Mouse (Mus musculus): ENCODE measurements at regions not wholly inside any gene's neighbourhood (a gene's known extent, or its start where the extent isn't known, plus 50 kb on each side); places are given as distances from the start of the nearest gene placed in this dataset.

DNA sequence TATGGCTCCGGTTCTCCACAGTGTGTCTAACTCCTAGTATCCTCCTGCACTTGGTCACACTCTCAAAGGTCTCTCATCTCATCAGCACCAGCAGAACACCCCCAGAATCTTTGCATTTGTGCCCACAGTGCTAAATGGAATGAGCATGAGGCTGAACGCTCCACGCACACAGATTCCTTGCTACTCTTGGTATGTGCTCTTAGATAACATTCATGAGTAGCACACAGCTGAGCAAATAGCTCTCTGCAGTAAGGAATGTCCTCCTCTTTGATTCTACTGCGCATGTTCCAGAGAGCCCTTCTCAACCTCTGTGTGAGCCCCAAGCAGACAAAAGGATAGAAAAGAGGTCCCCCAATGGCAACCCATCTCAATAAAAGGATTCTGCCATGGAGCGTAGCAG, 326.1 kb upstream of the Zfp637 start:
- no peak for DNase-seq

DNA sequence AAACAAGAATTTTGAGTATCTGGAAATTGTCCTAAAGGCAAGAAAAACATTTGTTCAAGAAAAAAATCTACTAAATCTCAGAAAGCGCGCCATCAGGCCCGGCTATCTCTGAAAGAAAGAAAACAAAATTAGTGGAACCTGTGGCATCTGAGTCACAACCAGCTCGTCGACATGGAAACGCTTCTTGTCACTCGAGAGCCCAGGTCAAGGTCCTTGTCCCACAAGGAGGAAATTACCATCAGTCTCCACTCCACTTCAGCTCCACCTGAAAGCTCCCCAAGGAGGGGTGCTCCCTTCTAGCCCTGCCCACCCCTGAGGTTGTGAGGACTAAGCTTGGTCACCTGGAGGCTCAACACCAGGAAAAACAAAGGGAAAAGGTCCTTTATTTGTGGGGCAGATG, 324.1 kb upstream of the Zfp637 start:
- DNase-seq = no peak

- no peak for DNase-seq
Measured at GRCm38 (mm10) chr6:117518939-117519338, 322.0 kb upstream of the Zfp637 start.

- DNase-seq = no peak
Measured at GRCm38 (mm10) chr6:117519466-117519865, 321.5 kb upstream of the Zfp637 start.

DNA sequence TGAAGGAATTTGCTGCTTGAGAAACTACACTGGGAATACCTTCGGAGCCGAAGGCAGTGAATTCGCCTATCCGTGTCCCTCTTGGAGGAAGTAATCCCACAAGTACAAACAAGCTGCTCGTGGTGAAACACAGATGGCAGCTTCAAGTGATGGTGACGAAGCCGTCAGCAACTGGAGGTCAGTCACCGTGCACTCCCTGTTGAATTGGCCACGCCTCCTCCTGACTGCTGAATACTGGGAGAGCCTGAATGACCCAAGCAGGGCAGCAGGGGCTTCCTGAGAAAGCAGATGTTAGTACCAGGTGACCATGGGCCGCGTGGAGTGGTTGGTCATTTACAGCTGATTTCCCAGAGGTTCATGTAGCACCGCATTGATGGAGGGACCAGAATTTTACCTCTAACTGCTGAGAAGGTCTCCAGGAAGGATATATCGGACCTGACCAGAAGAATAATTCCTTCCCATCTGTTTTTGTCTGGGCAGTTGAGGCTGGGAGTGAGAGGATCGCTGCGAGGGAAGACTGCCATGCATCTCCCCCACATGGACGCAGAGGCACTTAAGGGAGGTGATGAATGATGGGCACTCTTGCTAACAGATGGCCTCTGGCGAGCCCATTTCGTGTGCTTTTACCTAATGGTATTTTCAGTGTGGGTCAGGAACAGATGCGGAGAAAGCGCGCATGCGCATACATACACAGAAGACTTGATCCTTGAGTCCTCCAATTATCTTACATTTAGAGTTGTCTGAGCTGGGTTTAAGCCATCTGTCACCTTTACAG, 314.6 kb upstream of the Zfp637 start:
- no peak for DNase-seq

- no peak for DNase-seq
Measured at GRCm38 (mm10) chr6:117527526-117527925, 313.5 kb upstream of the Zfp637 start.

GRCm38 (mm10) chr6:117534149-117534548, 306.8 kb upstream of the Zfp637 start:
- DNase-seq = no peak

- DNase-seq = no peak
Measured at GRCm38 (mm10) chr6:117534991-117535390, 306.0 kb upstream of the Zfp637 start.

DNA sequence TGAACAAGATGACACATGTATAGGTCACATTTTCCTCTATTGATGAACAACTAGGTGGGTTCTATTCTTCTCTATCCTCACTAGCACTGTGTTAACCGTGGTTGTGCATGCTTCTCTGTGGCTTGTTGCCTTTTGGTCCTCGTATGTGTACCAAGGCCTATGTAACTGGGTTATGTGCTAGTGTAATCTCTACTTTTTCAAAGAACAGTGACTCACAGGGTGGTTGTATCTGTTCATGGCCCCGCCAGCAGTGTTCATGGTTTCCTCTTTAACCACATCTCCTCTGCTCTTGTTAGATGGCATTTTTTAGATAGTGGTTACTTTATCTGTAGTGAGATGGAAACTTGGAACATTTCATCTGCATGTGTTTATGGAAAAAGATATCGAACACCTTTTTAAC, 304.9 kb upstream of the Zfp637 start:
- DNase-seq = no peak

DNA sequence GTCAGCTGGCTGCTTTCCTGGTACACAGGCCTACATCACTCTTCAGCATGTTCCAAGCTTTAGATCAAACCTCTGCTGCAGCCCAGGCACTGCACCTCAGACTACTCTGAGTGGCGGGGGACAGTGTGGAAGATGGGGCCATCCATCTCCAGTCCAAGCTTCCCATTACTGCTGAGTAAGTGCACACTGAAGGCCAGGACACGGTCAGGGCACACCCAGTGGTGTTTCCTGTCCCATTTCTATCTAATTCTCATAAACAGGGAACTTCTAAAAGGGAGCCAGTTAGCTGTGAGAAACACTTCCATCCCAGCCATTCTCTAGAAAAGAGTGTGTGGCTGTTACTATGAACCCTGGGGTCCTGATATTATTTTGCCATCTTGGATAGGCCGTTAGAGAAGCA, 298.5 kb upstream of the Zfp637 start:
- no peak for DNase-seq

DNA sequence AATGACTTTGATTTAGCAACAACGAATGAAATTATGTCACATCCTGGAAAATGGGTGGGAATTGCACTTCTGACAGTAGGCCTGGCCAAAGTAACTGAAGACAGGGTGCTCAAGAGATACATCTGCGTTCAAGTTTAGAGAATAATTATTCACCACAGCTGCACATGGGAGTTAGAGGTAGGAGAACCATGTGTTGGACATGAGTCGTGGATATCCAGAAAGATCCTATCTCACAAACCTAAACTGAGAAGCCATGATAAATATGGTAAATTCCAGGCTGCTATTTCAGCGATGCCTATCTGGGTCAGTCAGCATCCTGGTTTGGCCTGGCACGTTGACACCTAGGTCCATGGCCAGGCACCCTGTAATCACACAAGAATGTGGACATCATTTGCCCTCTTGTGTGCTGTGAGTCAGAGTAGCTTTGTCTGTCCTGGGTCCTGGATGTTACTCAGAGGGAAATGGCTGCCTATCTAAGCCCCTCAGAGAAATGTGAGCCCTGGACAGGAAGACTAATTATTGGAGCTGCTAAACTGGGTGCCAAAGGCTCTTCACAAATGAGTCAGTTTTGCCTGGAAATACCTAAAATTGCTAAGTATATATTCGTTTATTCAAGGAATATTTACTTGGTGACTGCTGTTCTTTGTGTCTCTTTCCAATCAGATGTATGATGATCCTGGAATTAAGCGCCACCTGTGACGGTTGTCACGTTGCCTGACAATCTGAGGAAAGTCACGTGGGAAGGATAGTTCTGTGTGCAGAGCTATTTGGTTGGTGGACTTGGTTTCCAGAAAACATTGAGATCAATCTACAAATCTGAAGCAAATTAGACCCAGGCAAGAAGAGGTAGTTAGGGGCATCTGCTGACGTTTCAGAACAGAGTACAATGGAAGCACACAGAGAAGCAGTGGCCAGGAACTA, 296.4 kb upstream of the Zfp637 start:
- no peak for DNase-seq

GRCm38 (mm10) chr6:117550930-117551329, 290.1 kb upstream of the Zfp637 start:
- peak in 1 of 2 experiments; percentile 26 for DNase-seq

DNA sequence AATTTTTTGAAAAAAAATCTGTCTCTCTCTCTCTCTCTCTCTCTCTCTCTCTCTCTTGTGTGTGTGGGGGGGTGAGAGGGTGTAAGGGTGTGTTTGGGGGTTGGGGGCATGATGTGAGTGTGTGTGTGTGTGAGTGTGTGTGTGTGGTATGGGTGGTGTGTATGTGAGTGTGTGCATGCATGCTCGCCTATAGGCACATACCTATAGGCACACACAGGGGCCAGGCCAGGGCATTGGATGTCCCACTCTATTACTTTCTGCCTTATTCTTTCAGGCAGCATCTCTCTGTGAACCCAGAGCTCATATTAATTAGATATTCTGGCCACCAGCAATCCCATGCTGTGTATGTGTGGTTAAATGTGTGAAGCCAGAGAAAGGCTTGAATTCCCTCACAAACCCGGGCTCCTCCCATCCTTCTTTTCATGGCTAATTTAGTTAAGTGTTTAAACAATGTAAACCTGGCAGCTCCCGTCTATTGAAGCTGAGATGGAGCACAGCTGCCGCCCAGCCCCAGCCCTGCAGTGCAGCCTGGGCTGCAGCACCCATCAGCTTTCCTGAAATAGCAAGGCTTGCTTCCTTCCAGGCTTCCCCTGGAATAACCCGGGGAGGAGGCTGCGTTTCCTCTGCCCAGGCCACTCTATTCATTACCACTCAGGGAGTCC, 288.8 kb upstream of the Zfp637 start:
- peak; percentile 48 to 57 for DNase-seq

- no peak for DNase-seq
Measured at GRCm38 (mm10) chr6:117563159-117563558, 277.8 kb upstream of the Zfp637 start.

GRCm38 (mm10) chr6:117563704-117564103, 277.3 kb upstream of the Zfp637 start:
- DNase-seq = no peak

GRCm38 (mm10) chr6:117566786-117567185, 274.2 kb upstream of the Zfp637 start:
- DNase-seq = no peak

DNA sequence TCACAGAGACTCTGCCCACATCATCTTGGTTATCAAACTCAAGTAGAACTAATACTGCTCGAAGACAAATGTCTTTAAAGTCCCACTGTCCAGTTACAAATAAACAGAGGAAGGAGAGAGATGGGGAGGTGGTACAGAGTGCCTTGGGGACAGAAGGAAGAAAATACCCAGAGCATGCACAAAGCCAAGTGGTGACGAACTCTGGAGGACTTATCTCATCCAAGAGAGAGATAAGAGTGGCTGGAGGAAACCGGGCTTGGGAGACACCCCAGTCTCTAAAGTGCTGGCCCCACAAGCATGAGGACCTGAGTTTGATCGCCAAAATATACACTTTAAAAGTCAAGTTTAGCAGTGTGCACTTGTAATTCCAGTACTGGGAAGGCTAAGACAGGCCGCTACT, 273.3 kb upstream of the Zfp637 start:
- no peak for DNase-seq

DNA sequence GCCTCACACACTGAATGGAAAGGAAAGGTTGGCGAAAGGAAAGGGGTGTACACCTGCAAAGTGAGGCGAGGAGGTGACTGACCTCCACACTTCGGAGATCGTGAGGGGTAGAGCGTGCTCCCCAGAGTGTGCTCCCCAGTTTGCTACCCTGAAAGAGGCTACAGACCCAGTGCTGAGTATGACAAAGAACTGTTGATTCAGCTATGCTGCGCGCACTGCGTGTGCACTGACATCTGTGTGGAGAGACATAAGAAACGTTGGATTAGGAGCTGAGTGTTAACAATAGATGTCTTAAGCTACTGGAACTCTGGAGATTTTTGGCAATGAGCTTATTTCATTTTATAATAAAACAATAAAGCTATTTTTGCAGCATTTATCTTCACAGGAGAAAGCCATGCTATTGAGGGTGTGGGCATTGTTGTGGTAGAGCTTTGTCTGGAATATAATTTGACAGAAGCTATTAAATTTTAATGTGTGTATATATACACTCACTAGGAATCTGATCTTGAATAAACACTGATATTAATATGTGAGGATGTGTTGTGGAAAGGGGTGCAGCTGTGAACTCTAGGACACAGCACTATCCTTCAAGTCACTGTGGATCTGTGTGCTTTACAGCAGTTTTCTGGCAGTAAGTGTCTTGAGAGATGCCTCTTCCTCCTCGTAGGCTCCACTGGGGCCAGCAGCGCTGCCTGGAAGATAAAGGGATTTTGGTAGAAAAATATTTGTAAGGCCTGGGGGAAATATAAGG, 271.2 kb upstream of the Zfp637 start:
- no peak for DNase-seq

- DNase-seq = no peak
Measured at GRCm38 (mm10) chr6:117570346-117570745, 270.6 kb upstream of the Zfp637 start.

GRCm38 (mm10) chr6:117570791-117571190, 270.2 kb upstream of the Zfp637 start:
- DNase-seq = no peak

DNA sequence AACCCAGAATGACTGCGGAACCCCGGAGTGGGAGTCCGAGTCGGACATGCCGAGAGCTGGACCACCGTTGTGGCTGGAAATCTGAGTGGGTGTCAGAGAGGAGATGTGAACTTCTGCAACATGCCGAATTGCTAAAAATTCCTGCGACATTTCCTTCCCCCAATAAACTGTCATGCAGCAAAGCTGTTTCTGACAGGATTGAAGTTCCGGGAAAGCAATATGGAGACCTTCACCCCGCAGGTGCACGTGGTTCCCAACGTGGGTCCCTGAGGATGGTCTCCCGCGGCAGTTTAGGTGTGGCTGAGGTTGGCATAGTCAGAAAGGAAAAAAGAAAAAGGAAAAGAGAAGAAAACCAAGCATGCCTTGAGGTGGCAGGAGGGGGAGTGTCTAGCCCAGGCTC, 269.0 kb upstream of the Zfp637 start:
- DNase-seq = no peak

GRCm38 (mm10) chr6:117573371-117573770, 267.6 kb upstream of the Zfp637 start:
- no peak for DNase-seq

GRCm38 (mm10) chr6:117574146-117574545, 266.8 kb upstream of the Zfp637 start:
- DNase-seq = no peak
